Mouse (Mus musculus) layer of hippocampus, postnatal 10 days (tissue): ENCODE measurements around the gene Pgghg. TPM values are rescaled to one million over a fixed set of nuclear protein-coding genes. Genes with fewer than 3 reads are reported as not detected.
"Not testable (repeated sequence)": the region's sequence is repeated elsewhere in the genome, so short reads cannot be mapped to it uniquely, and the experiment has no call there.

Source experiments
- DNase-seq, 2 experiments: peaks; one replicate each; pipeline ENCODE4 v3.0.0; 2021; ENCODE audit warnings: low spot score in 2 of 2
- total RNA-seq, 2 experiments: library from RNA; stranded (reverse); gene quantifications; 2 replicates each; pipeline ENCODE4 v1.2.3; 2021

Pgghg gene
- total RNA-seq, 2 experiments from 2014 or later, result 4.2 to 5.0 TPM

DNA sequence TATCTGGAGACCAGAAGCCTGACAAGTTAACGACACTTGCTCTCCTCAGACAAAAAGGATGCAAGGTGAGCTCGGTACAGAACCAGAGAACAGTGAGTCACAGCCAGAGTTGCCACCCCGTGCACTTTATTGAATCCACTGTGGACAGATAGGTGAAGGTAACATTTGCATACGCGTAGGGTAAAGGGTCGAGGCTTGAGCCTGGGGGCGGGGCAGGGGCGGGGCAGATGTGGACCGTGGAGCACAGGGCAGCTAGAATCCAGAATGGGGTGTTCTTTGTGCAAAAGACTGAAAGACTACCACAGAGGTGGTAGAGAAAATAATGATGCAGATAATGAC, 13.5 kb downstream of the Pgghg start:
- no peak for DNase-seq

DNA sequence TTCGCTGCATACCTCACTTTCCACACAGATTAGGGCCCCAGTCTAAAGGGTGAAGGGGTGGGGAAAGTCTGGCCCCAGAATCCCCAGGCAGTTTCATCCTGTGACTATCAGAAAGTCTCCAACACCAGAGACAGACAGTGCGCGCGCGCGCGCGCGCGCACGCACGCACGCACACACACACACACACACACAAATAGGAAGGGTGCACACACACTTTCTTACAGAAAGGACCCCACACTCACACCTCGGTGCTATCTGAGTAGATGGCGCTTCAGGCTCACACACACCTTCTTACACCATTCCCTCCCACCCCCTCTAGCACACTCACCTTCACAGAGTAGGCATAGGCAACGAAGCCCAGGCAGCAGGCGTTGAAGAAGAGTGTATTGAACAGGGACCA, 14.2 kb downstream of the Pgghg start:
- DNase-seq, result no peak

GRCm38 (mm10) chr7:140955758-140956555, 14.8 kb downstream of the Pgghg start, which contains the start of the genes Gm45717 and Ifitm2:
Gene Gm45717, minus strand, starts transcription at chr7:140955937.
Gene Ifitm2, minus strand, starts transcription at chr7:140955987.
- no peak for DNase-seq

- no peak for DNase-seq
Measured at GRCm38 (mm10) chr7:140956556-140956869, 15.3 kb downstream of the Pgghg start.

DNA sequence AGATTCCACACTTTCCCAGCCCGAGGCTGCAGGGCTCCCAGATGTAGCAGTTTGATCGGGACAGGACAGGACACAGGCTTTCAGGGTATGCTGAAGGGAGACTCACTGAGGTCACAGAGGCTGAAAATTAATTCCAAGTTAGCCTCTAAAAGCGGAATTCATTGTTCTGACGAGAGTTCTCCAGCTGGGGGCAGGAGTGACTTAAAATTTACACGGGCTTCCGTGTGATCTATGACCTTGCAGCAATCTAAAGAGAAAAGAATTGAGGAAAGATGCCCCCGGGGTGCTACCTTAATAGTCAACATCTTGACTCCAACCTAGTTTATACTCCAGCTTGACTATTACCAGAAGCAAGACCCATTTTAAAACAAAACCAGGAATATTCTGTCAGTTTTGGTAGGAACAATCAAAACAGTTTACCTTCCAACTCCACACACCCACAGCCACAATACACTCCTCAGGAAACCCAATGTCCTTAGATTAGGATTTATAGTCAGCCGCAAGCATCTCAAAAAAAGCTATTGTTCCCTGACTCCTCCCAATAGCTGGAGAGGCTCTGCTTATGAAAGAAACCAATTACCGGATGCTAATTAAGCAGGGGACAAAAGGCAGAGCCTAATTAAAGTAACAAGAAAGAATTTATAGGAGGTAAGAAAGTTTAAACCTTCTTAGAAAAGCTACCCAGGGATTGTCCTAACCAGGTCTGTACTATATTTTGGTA, 18.1 kb downstream of the Pgghg start:
- DNase-seq, result peak; percentile 41 to 47

- no peak for DNase-seq
Measured at GRCm38 (mm10) chr7:140960026-140960425, 18.8 kb downstream of the Pgghg start.

DNA sequence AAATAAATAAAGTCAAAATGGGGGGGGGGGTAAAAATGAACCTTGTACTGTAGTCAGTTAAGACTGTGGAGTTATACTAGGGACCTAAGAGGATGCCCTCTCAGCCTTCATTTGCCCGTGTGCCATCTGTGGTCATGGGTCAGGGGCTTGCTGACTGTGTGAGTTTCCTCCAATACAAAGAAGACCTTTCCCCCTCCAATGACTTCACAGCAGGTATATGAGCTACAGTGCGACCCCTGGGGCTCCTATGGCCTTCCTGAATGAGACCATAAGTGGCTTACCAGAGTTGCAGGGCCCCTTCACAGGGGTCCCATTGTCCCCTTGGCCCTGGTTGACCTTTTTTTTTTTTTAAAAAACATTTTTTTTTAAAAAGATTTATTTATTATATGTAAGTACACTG, 20.2 kb downstream of the Pgghg start:
- no peak for DNase-seq

- no peak for DNase-seq
Measured at GRCm38 (mm10) chr7:140962733-140963132, 21.5 kb downstream of the Pgghg start.

DNA sequence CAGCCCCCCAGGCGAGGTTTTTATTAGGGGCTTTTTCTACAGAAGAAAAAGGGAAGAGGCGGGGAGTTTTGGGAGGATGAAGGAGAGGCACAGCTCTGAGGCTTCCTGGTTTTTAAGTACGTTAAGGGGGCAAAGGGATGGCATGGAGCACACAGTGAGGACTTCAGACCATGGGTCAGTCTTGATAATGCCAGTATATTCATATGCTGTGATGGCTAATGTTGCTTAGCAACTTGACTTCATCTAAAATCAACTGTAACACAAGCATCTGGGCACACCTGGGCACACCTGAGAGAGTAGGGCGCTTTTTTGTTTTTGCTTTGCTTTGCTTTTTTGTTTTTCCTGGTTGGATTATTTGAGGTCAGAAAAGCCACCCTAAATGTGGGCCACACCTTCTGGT, 25.7 kb downstream of the Pgghg start, which contains the start of gene Ifitm1:
Gene Ifitm1, plus strand, starts transcription at position 301 of the 400 bp plus-strand sequence.
- DNase-seq, result no peak

GRCm38 (mm10) chr7:140967862-140968591, 26.8 kb downstream of the Pgghg start:
- DNase-seq, result no peak

DNA sequence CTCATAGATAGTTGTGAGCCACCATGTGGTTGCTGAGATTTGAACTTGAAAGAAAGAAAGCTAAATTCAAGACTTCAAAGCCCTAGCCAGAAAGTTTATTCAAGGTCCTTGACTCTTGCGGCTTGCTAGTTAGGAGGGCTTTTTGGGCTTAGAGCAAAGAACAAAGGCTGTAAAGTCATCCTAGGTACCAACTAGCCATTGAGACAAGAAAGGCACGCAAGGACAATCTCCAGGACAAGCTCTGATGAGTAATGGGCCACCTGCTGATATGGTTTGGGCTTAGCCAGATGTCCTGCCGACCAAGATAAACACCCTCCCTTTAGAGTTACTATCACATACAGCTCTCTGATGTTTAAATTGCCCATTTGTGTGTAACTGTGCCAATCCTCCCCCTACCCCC, 27.5 kb downstream of the Pgghg start:
- DNase-seq, result not testable (repeated sequence)

DNA sequence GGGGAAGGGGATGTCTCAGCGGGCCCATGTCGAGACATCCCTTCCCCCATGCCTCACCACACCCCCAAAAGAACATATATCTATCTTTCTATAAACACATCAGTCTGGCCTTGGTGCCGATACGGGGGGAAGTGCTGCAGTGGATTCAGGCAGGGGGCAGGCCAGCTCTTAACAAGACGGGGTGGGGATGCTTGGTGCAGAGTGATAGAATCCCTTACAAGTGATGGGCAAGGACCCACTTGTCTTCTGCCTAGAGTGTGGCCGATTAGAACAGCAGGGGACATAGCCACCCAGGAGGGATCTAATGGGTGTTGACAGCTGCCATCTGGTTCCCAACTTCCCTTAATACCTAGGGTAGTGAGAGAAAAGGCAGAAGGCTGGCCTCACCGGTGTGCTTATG, 29.7 kb downstream of the Pgghg start:
- no peak for DNase-seq

DNA sequence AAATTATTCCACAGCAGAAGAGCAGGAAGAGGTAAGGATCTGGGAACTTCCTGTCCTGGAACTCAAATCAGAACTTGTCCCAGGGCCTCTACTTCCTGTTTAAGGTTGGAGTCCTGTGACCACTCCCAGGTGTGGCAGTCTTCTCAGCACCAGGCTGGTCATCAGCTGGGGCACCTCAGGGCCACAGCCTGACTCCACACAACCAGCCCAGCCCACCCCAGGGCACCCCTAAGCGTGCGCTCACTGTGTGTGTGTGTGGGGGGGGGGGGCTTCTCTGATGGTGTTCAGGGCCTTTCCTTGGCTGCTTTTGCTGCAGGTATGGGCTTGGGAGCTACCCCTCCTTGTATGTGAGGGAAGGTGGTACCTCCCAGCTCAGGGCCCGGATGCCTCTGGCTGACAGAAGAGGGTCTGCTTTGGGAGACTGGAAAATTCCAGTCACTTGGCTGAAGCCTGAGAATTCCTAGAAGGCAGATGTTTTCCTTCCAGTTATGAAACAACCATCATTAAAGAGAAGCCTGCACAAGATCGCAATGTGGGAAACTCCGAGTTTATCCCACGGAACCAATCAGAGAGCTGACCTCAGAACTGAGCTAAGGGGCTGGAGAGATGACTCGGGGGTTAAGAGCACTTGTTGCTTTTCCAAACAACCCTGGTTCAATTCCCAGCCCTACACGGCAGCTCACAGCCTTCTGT, 30.4 kb downstream of the Pgghg start:
- no peak for DNase-seq

- DNase-seq, result no peak
Measured at GRCm38 (mm10) chr7:140973396-140974165, 32.4 kb downstream of the Pgghg start.

GRCm38 (mm10) chr7:140974940-140975339, 33.7 kb downstream of the Pgghg start:
- no peak for DNase-seq

DNA sequence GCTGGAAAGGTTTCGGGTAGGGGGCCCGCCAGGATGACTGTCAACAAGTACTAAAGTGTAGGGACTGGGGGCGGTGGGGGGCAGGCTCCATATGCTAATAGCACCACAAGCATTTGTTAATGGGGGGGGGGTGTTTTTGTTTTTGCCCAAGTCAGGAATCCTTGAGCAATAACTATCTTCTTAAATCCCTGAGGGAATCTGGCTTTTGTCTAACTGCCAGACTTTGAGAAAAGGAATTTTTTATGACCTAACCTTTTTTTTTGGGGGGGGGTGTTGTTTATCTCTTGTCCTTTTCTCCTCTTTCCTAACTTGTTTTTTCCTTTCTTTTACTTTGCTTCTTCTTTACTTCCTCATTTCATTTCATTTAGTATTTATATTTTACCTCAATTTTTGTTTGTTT, 34.3 kb downstream of the Pgghg start:
- DNase-seq, result no peak

- DNase-seq, result not testable (repeated sequence)
Measured at GRCm38 (mm10) chr7:140976720-140977119, 35.5 kb downstream of the Pgghg start.

DNA sequence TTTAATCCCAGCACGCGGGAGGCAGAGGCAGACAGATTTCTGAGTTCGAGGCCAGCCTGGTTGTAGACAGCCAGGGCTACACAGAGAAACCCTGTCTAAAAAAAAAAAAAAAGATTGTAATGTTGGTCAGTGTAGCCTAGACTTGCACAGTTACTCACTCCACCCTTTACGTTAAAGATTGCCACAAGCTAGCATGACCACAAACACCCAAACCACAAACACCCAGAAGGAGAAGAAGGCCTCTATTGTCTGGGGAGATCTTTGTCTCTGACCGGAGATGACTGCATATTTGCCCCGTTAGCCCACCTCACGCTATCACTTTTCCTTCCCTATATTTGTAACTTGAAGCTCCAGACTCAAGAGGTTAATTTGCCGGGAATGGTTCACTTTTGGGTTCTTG, 40.5 kb downstream of the Pgghg start:
- DNase-seq, result no peak

DNA sequence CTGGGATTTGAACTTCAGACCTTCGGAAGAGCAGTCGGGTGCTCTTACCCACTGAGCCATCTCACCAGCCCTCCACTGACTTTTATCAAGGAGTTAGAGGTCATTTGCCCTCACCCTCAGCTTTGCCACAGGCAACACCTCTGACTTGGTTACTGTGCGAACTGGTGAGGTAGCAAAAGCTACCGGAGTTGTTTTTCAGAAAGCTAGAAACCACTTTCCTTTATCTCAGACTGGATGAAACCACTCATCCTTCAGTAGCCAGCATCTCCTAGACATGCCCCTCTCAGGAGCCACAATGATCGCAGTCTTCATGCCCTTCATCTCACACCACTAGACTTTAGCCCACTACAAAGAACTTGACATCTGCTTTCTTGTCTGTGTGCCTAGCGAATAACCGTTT, 41.8 kb downstream of the Pgghg start:
- no peak for DNase-seq
